Mouse (Mus musculus): ENCODE measurements around the gene Acsbg1.

- no peak for TF ChIP-seq GATA1 (IDR thresholded peaks at IDR 0.05; ENCODE audit: borderline replicate concordance, low read length)
- TF ChIP-seq FLI1 (IDR thresholded peaks at IDR 0.05; ENCODE audit: low read length) = no peak
Observed at GRCm38 (mm10) chr9:54647456-54647855, 14.2 kb downstream of the Acsbg1 start.

Data from megakaryocyte, embryonic 14.5 days (primary cell).